Mouse (Mus musculus) liver, embryonic 14.5 days (tissue): ENCODE results near the gene Ext2.

ENCODE experiments used
- CTCF ChIP-seq: IDR thresholded peaks from 2 replicates; pipeline ENCODE4 v1.5.1; 2016; ENCODE audit warnings: antibody characterized with exemption, low read depth, control low read depth
- EP300 ChIP-seq: IDR thresholded peaks from 2 replicates; pipeline ENCODE4 v1.6.1; 2016; ENCODE audit warnings: antibody characterized with exemption, low read depth

DNA sequence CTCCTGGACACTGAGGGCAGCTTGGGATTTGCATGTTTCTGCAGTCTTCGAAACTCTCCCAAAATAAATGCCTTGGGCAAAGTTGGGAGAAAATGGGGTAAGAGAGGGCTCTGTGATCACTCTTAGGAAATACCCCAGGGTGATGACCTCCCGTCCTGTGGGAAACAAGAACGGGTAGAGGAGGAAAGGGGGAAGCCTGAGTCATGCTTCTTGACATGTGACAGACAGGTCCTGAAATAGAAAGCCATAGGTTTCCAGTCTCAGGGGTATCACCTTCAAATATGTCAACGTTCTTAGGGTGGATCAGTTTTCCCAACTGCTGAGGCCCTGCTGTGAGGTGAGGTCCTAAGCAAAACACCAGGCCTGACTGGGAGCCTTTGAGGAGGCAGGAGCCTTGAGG lies 46.9 kb downstream of the Ext2 start:
- no peak for TF ChIP-seq CTCF
- no peak for TF ChIP-seq EP300
